Mouse (Mus musculus) layer of hippocampus, adult 18-20 months (tissue): ENCODE data around the gene Ribc1. TPM values are rescaled to one million over a fixed set of nuclear protein-coding genes. Genes with fewer than 3 reads are reported as not detected.

Experiments used
- DNase-seq, 2 experiments: peaks; one replicate each; pipeline ENCODE4 v3.0.0; 2022; ENCODE audit warnings: low spot score in 2 of 2
- long read RNA-seq: library from polyadenylated mRNA; stranded (forward); transcript quantifications from one replicate; pipeline ENCODE4 v2.0.0, GENCODE M21; 2021
- total RNA-seq, 2 experiments: library from RNA; stranded (reverse); gene quantifications; 2 replicates each; pipeline ENCODE4 v1.2.3; 2021

Ribc1 gene
- total RNA-seq = not detected
- long read RNA-seq, partial matches to known transcripts = 0 of 1 reads
- long read RNA-seq, other reads (novel, unspliced or antisense) = 0 of 1 reads

GRCm38 (mm10) chrX:152016151-152017145 lies at the start of gene Ribc1, which contains the start of gene Smc1a:
Gene Ribc1, minus strand, starts transcription at chrX:152016295.
Gene Smc1a, plus strand, starts transcription at chrX:152016428.
- peak; percentile 87 to 95 for DNase-seq

- no peak for DNase-seq
Measured at GRCm38 (mm10) chrX:152065674-152066073, 49.6 kb upstream of the Ribc1 start.

GRCm38 (mm10) chrX:152054094-152054493 lies 38.0 kb upstream of the Ribc1 start:
- DNase-seq = no peak

GRCm38 (mm10) chrX:152052546-152052945 lies 36.5 kb upstream of the Ribc1 start:
- no peak for DNase-seq

- DNase-seq = no peak
Measured at GRCm38 (mm10) chrX:152047230-152047629, 31.1 kb upstream of the Ribc1 start.

GRCm38 (mm10) chrX:152039865-152040264 lies 23.8 kb upstream of the Ribc1 start:
- DNase-seq = no peak

GRCm38 (mm10) chrX:152019294-152019693 lies 3.2 kb upstream of the Ribc1 start:
- no peak for DNase-seq

GRCm38 (mm10) chrX:152017186-152017585 lies 1.1 kb upstream of the Ribc1 start:
- DNase-seq = no peak

- no peak for DNase-seq
Measured at GRCm38 (mm10) chrX:152015752-152016150, 344 bp downstream of the Ribc1 start.

GRCm38 (mm10) chrX:152007863-152008262 lies 8.2 kb downstream of the Ribc1 start:
- no peak for DNase-seq

- no peak for DNase-seq
Measured at GRCm38 (mm10) chrX:152002865-152003264, 13.2 kb downstream of the Ribc1 start.

GRCm38 (mm10) chrX:152001737-152002710 lies 14.1 kb downstream of the Ribc1 start, which contains the start of gene Hsd17b10:
Gene Hsd17b10, plus strand, starts transcription at chrX:152001845.
- DNase-seq = peak; percentile 80 to 87

- DNase-seq = no peak
Measured at GRCm38 (mm10) chrX:152001182-152001684, 14.9 kb downstream of the Ribc1 start.

- DNase-seq = no peak
Measured at GRCm38 (mm10) chrX:151999006-151999710, 16.9 kb downstream of the Ribc1 start.

Other genes starting within 250 kb of the Ribc1 start
- 100 to 1,000 TPM; 249 to 259 TPM for gene Huwe1, start 215.5 kb downstream of the Ribc1 start, total RNA-seq
- gene Hsd17b10, start 14.4 kb downstream of the Ribc1 start, total RNA-seq = 10 to 100 TPM; 48.6 to 49.5 TPM
- gene Smc1a, start 133 bp upstream of the Ribc1 start, total RNA-seq = 10 to 100 TPM; 49.4 to 49.9 TPM
- gene Iqsec2, start 128.0 kb upstream of the Ribc1 start, total RNA-seq = 100 to 1,000 TPM; 157 to 175 TPM
- gene Kdm5c, start 216.7 kb upstream of the Ribc1 start, total RNA-seq = 10 to 100 TPM; 45.4 to 79.6 TPM